Mouse (Mus musculus) frontal cortex, postnatal 36 days (tissue): ENCODE measurements at regions not wholly inside any gene's neighbourhood (a gene's known extent, or its start where the extent isn't known, plus 50 kb on each side); places are given as distances from the start of the nearest gene placed in this dataset.
A peak's percentile ranks its signal among the peaks of the same experiment; 100 is the strongest.

Source experiments
- DNase-seq, 2 experiments: peaks; one replicate each; pipeline ENCODE4 v3.0.0; 2022; ENCODE audit warnings: low spot score in 2 of 2

- DNase-seq = no peak
Measured at GRCm38 (mm10) chr9:84923966-84924365, 388.6 kb upstream of the Gm11114 start.

- DNase-seq = no peak
Measured at GRCm38 (mm10) chr9:84936291-84937055, 376.1 kb upstream of the Gm11114 start.

GRCm38 (mm10) chr9:84966558-84967154, 345.9 kb upstream of the Gm11114 start:
- no peak for DNase-seq

- DNase-seq = no peak
Measured at GRCm38 (mm10) chr9:84969975-84970608, 342.5 kb upstream of the Gm11114 start.

- no peak for DNase-seq
Measured at GRCm38 (mm10) chr9:84977470-84977869, 335.1 kb upstream of the Gm11114 start.

- no peak for DNase-seq
Measured at GRCm38 (mm10) chr9:85003414-85003813, 309.2 kb upstream of the Gm11114 start.

- DNase-seq = no peak
Measured at GRCm38 (mm10) chr9:85011361-85011760, 301.2 kb upstream of the Gm11114 start.

- DNase-seq = no peak
Measured at GRCm38 (mm10) chr9:85048112-85048978, 264.2 kb upstream of the Gm11114 start.

GRCm38 (mm10) chr9:85052526-85052925, 260.0 kb upstream of the Gm11114 start:
- DNase-seq = no peak

- no peak for DNase-seq
Measured at GRCm38 (mm10) chr9:85079975-85080374, 232.6 kb upstream of the Gm11114 start.

- DNase-seq = no peak
Measured at GRCm38 (mm10) chr9:85088556-85089338, 223.8 kb upstream of the Gm11114 start.

GRCm38 (mm10) chr9:85090297-85090696, 222.3 kb upstream of the Gm11114 start:
- DNase-seq = peak; percentile 42 to 66

- DNase-seq = no peak
Measured at GRCm38 (mm10) chr9:85095234-85095633, 217.3 kb upstream of the Gm11114 start.

GRCm38 (mm10) chr9:85096520-85096919, 216.1 kb upstream of the Gm11114 start:
- no peak for DNase-seq

- DNase-seq = no peak
Measured at GRCm38 (mm10) chr9:85112928-85113327, 199.6 kb upstream of the Gm11114 start.

GRCm38 (mm10) chr9:85114234-85114633, 198.3 kb upstream of the Gm11114 start:
- DNase-seq = no peak

- no peak for DNase-seq
Measured at GRCm38 (mm10) chr9:85120061-85120460, 192.5 kb upstream of the Gm11114 start.

- no peak for DNase-seq
Measured at GRCm38 (mm10) chr9:85121059-85121458, 191.5 kb upstream of the Gm11114 start.

GRCm38 (mm10) chr9:85123706-85124105, 188.9 kb upstream of the Gm11114 start:
- no peak for DNase-seq

GRCm38 (mm10) chr9:85125775-85126174, 186.8 kb upstream of the Gm11114 start:
- no peak for DNase-seq

- no peak for DNase-seq
Measured at GRCm38 (mm10) chr9:85126541-85126940, 186.0 kb upstream of the Gm11114 start.
